Mouse (Mus musculus): ENCODE data around the gene Abca9. TPM values are rescaled to one million over a fixed set of nuclear protein-coding genes. Genes with fewer than 3 reads are reported as not detected.

Abca9 gene
- total and polyA plus RNA-seq, 3 experiments = not detected

DNA sequence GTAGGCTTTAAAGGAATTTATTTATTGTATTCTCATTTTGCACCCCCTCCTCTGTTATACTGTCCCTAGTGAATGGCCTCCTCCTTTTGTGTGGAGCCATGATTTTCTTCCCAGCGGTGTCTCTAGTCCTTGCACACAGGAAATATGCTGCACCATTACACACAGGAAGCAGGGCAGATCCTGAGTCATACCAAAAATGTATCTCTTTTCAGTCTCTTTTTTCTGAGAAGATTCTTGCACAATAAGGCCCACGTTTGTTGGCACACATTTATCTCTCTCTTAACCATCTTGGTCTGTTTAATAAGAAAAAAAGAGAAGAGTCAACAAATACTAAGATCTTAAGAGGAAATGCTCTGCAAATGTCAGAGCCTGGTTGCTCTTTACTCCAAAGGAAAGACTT, 76.7 kb downstream of the Abca9 start:
- no peak for DNase-seq (ENCODE audit: low read depth, low spot score)
- Histone ChIP-seq H3K9ac (ENCODE audit: control insufficient read depth, low read depth, low read length, poor library complexity, severe bottlenecking) (no peak overlapping the region), H3K4me1 (ENCODE audit: control insufficient read depth in 1 of 2, insufficient read depth in 2 of 2, low read length in 2 of 2) (no peaks in the 10 kb centered on the region), H3K27ac (ENCODE audit: control insufficient read depth, low read depth, low read length) (no peak overlapping the region), H3K27me3 (ENCODE audit: control insufficient read depth in 1 of 2, insufficient read depth in 2 of 2, low read length in 2 of 2) (no peaks in the 10 kb centered on the region), H3K79me2 (ENCODE audit: control insufficient read depth, insufficient read depth, low read length, poor library complexity) (no peaks in the 10 kb centered on the region), H3K4me3 (ENCODE audit: control insufficient read depth in 1 of 2, insufficient read depth in 1 of 2, low read depth in 2 of 2, low read length in 2 of 2) (no peak overlapping the region), H3K36me3 (ENCODE audit: control insufficient read depth in 1 of 2, insufficient read depth in 2 of 2, low read length in 2 of 2) (no peaks in the 10 kb centered on the region), H3K9me3 (replicated peaks; ENCODE audit: insufficient read depth, low read length) (no peaks in the 10 kb centered on the region)
- TF ChIP-seq TCF12 (IDR thresholded peaks at IDR 0.05; ENCODE audit: low read depth, low read length) (no peak), UBTF (IDR thresholded peaks at IDR 0.05; ENCODE audit: borderline replicate concordance, insufficient read depth, low read depth, low read length) (no peak), SIN3A (IDR thresholded peaks at IDR 0.05; ENCODE audit: low read length) (no peak), ELF1 (IDR thresholded peaks at IDR 0.05; ENCODE audit: low read depth, low read length) (no peak), CHD2 (IDR thresholded peaks at IDR 0.05; ENCODE audit: low read length) (no peak), ZMIZ1 (IDR thresholded peaks at IDR 0.05; ENCODE audit: low read depth, low read length) (no peak), ZC3H11A (IDR thresholded peaks at IDR 0.05; ENCODE audit: low read depth, low read length) (no peak), MAFK (IDR thresholded peaks at IDR 0.05; ENCODE audit: borderline replicate concordance, low read depth, low read length) (no peak), MAX (IDR thresholded peaks at IDR 0.05; ENCODE audit: low read length) (no peak), MYB (IDR thresholded peaks at IDR 0.05; ENCODE audit: low read depth, low read length) (no peak), JUND (IDR thresholded peaks at IDR 0.05; ENCODE audit: low read depth, low read length) (no peak), GABPA (IDR thresholded peaks at IDR 0.05; ENCODE audit: low read depth, low read length) (no peak), RAD21 (IDR thresholded peaks at IDR 0.05; ENCODE audit: low read depth, low read length) (no peak), USF1 (IDR thresholded peaks at IDR 0.05; ENCODE audit: low read depth, low read length) (no peak)

DNA sequence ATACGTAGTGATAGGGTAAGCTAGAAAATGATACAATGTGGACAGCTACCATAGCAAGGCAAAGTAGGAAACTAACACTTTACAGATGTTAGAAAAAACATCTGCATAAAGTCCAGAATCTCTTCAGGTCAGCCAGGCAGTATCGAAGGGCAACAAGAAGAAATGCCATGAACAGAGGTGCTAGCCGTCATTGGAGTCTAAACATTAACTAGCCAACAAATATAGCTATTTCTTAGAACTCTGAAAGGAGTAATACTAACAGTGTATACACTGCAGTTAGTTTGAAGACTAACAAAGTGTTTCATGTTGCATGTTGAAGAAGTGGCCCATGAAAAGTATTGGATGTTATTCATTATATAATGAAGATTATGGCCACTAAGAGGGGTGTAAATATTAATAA, 95.8 kb downstream of the Abca9 start:
- no peak for TF ChIP-seq USF2 (IDR thresholded peaks at IDR 0.05; ENCODE audit: borderline replicate concordance in 1 of 2, insufficient read depth in 1 of 2, low read depth in 1 of 2, low read length in 2 of 2)
- TF ChIP-seq E2F4 (IDR thresholded peaks at IDR 0.05; ENCODE audit: borderline replicate concordance, low read depth, low read length) = no peak
- no peak for TF ChIP-seq ZNF384 (IDR thresholded peaks at IDR 0.05; ENCODE audit: low read depth, low read length)
- TF ChIP-seq HCFC1 (IDR thresholded peaks at IDR 0.05; ENCODE audit: low read depth, low read length) = no peak
- TF ChIP-seq POLR2AphosphoS2 (IDR thresholded peaks at IDR 0.05; ENCODE audit: low read length) = no peak
- TF ChIP-seq TBP (IDR thresholded peaks at IDR 0.05; ENCODE audit: low read depth, low read length) = no peak
- no peak for TF ChIP-seq CHD2 (IDR thresholded peaks at IDR 0.05; ENCODE audit: low read length)
- no peak for TF ChIP-seq BHLHE40 (IDR thresholded peaks at IDR 0.05; ENCODE audit: borderline replicate concordance, low read depth, low read length)
- no peak for TF ChIP-seq GABPA (IDR thresholded peaks at IDR 0.05; ENCODE audit: low read depth, low read length)
- no peak for TF ChIP-seq TCF12 (IDR thresholded peaks at IDR 0.05; ENCODE audit: low read depth, low read length)
- TF ChIP-seq NELFE (IDR thresholded peaks at IDR 0.05; ENCODE audit: low read depth, low read length) = no peak
- Histone ChIP-seq H3K9me3 (replicated peaks; ENCODE audit: insufficient read depth, low read length) (no peaks in the 10 kb centered on the region), H3K4me3 (ENCODE audit: control insufficient read depth in 1 of 2, insufficient read depth in 1 of 2, low read depth in 2 of 2, low read length in 2 of 2) (no peak overlapping the region), H3K27ac (ENCODE audit: control insufficient read depth, low read depth, low read length) (no peak overlapping the region), H3K36me3 (ENCODE audit: control insufficient read depth in 1 of 2, insufficient read depth in 2 of 2, low read length in 2 of 2) (no peaks in the 10 kb centered on the region), H3K79me2 (ENCODE audit: control insufficient read depth, insufficient read depth, low read length, poor library complexity) (no peaks in the 10 kb centered on the region), H3K9ac (ENCODE audit: control insufficient read depth, low read depth, low read length, poor library complexity, severe bottlenecking) (no peak overlapping the region), H3K4me1 (ENCODE audit: control insufficient read depth in 1 of 2, insufficient read depth in 2 of 2, low read length in 2 of 2) (no peaks in the 10 kb centered on the region), H3K27me3 (ENCODE audit: control insufficient read depth in 1 of 2, insufficient read depth in 2 of 2, low read length in 2 of 2) (no peaks in the 10 kb centered on the region)
- no peak for DNase-seq (ENCODE audit: low read depth, low spot score)
